Mouse (Mus musculus) kidney, embryonic 16.5 days (tissue): ENCODE data around the gene Zfp638. TPM values are rescaled to one million over a fixed set of nuclear protein-coding genes. Genes with fewer than 3 reads are reported as not detected.

Experiments used
- ATAC-seq: fragments of 200-750 bp; cut with Nextera tagmentation; 2 replicates; pipeline ENCODE4 v1.8.0; 2017; ENCODE audit warnings: moderate TSS enrichment; ENCODE audit not compliant: low FRiP score, low TSS enrichment
- H3K27ac ChIP-seq: fragments of 300-500 bp; sonication (generic); 2 replicates; pipeline ENCODE4 v1.5.1; 2014; ENCODE audit warnings: low read length
- H3K27me3 ChIP-seq: fragments of 300-500 bp; sonication (generic); 2 replicates; pipeline ENCODE4 v1.6.1; 2014; ENCODE audit warnings: low read length, control low read depth, mixed read lengths; ENCODE audit not compliant: insufficient read depth
- H3K36me3 ChIP-seq: fragments of 300-500 bp; sonication (generic); 2 replicates; pipeline ENCODE4 v1.6.1; 2014; ENCODE audit warnings: low read length, control low read depth, mixed read lengths; ENCODE audit not compliant: insufficient read depth
- H3K4me1 ChIP-seq: fragments of 300-500 bp; sonication (generic); 2 replicates; pipeline ENCODE4 v1.6.1; 2014; ENCODE audit warnings: low read length, control low read depth, mixed read lengths; ENCODE audit not compliant: insufficient read depth
- H3K4me2 ChIP-seq: fragments of 300-500 bp; sonication (generic); replicated peaks from 2 replicates; pipeline ENCODE4 v1.6.1; 2014; ENCODE audit warnings: low read depth, low read length
- H3K4me3 ChIP-seq: fragments of 300-500 bp; sonication (generic); 2 replicates; pipeline ENCODE4 v1.5.1; 2014; ENCODE audit warnings: mild to moderate bottlenecking, low read length
- H3K9ac ChIP-seq: fragments of 300-500 bp; sonication (generic); replicated peaks from 2 replicates; pipeline ENCODE4 v1.6.1; 2014; ENCODE audit warnings: low read length
- H3K9me3 ChIP-seq: fragments of 300-500 bp; sonication (generic); 2 replicates; pipeline ENCODE4 v1.6.1; 2016; ENCODE audit warnings: low read length, control low read depth
- WGBS: fragments of 180-500 bp; shearing (Covaris S2); extraction: QIAGEN DNeasy Blood & Tissue Kit; methylation state at CpG from one replicate; pipeline ENCODE4 v1.1.7; 2014; 5-methylcytosine and 5-hydroxymethylcytosine counted together
- polyA plus RNA-seq: library from polyadenylated mRNA; unstranded; fragments of >200 nt; fragmentation: Nextera tagmentation; extraction: Ambion mirVana; gene quantifications from 2 replicates; pipeline ENCODE4 v1.2.1, GENCODE M21; 2015

Zfp638 gene
- polyA plus RNA-seq, 1 experiment from 2014 or later: 48.4 TPM

GRCm38 (mm10) chr6:83886789-83887188 lies 19.9 kb downstream of the Zfp638 start:
- H3K4me3 ChIP-seq: no peak overlapping the region
- no peak overlapping the region for H3K27ac ChIP-seq
- H3K9me3 ChIP-seq: no peaks in the 10 kb centered on the region
- no peaks in the 10 kb centered on the region for H3K4me1 ChIP-seq
- H3K4me2 ChIP-seq: no peak overlapping the region
- no peak overlapping the region for H3K9ac ChIP-seq
- no peak for ATAC-seq
- WGBS: 81% methylated on average over 3 of the region's 3 CpGs
- H3K36me3 ChIP-seq: no peaks in the 10 kb centered on the region
- H3K27me3 ChIP-seq: no peaks in the 10 kb centered on the region

DNA sequence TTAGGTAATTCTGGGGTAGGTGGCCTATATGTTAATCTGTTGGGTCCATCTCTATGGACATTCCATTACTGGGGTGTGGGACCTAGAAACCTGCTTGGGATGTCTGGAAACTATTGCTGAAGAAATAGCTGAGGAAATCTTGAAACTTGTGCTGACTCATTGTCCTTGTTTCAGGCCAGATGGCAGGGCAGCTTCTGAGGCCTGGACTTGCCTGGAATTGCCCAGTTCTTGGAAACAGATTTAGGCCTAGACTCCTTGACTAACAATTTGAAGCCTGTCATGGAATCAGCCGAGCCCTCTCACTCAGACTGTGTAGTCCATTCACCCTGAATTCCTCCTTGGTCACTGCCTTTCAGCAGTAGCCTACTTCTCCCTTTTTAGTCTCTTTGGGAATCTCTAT lies 21.9 kb downstream of the Zfp638 start:
- Histone ChIP-seq H3K27me3 (no peaks in the 10 kb centered on the region), H3K27ac (no peak overlapping the region), H3K4me3 (no peak overlapping the region), H3K9me3 (no peaks in the 10 kb centered on the region), H3K4me1 (no peaks in the 10 kb centered on the region), H3K36me3 (no peaks in the 10 kb centered on the region), H3K4me2 (no peak overlapping the region), H3K9ac (no peak overlapping the region)
- WGBS: 79% methylated on average over 1 of the region's 1 CpGs
- no peak for ATAC-seq

- 53% methylated on average over 2 of the region's 2 CpGs for WGBS
- ATAC-seq: no peak
- H3K27me3 ChIP-seq: no peaks in the 10 kb centered on the region
These were observed 23.5 kb downstream of the Zfp638 start for GRCm38 (mm10) chr6:83890281-83891015.

GRCm38 (mm10) chr6:83891251-83891650 lies 24.3 kb downstream of the Zfp638 start:
- no peak overlapping the region for H3K27ac ChIP-seq
- H3K4me3 ChIP-seq: no peak overlapping the region
- 83% methylated on average over 5 of the region's 5 CpGs for WGBS

More at GRCm38 (mm10) chr6:83890281-83891015, 23.5 kb downstream of the Zfp638 start:
- Histone ChIP-seq H3K4me1 (no peaks in the 10 kb centered on the region), H3K9ac (no peak overlapping the region), H3K27ac (no peak overlapping the region), H3K36me3 (no peaks in the 10 kb centered on the region), H3K4me2 (no peak overlapping the region), H3K4me3 (no peak overlapping the region), H3K9me3 (no peaks in the 10 kb centered on the region)

GRCm38 (mm10) chr6:83891687-83892086 lies 24.8 kb downstream of the Zfp638 start:
- H3K4me1 ChIP-seq: no peaks in the 10 kb centered on the region
- no peaks in the 10 kb centered on the region for H3K9me3 ChIP-seq
- WGBS: 82% methylated on average over 2 of the region's 2 CpGs
- no peak overlapping the region for H3K4me2 ChIP-seq
- no peaks in the 10 kb centered on the region for H3K36me3 ChIP-seq
- no peak overlapping the region for H3K27ac ChIP-seq
- H3K27me3 ChIP-seq: no peaks in the 10 kb centered on the region
- H3K9ac ChIP-seq: no peak overlapping the region
- H3K4me3 ChIP-seq: no peak overlapping the region
- no peak for ATAC-seq

More at GRCm38 (mm10) chr6:83891251-83891650, 24.3 kb downstream of the Zfp638 start:
- Histone ChIP-seq H3K9me3 (no peaks in the 10 kb centered on the region), H3K4me1 (no peaks in the 10 kb centered on the region), H3K4me2 (no peak overlapping the region), H3K36me3 (no peaks in the 10 kb centered on the region), H3K9ac (no peak overlapping the region), H3K27me3 (no peaks in the 10 kb centered on the region)
- ATAC-seq: no peak

GRCm38 (mm10) chr6:83893086-83893485 lies 26.2 kb downstream of the Zfp638 start:
- no peaks in the 10 kb centered on the region for H3K36me3 ChIP-seq
- no peak overlapping the region for H3K27ac ChIP-seq
- H3K4me1 ChIP-seq: no peaks in the 10 kb centered on the region
- H3K4me3 ChIP-seq: no peak overlapping the region
- 78% methylated on average over 1 of the region's 1 CpGs for WGBS
- H3K9me3 ChIP-seq: no peaks in the 10 kb centered on the region
- H3K27me3 ChIP-seq: no peaks in the 10 kb centered on the region
- no peak for ATAC-seq
- no peak overlapping the region for H3K9ac ChIP-seq
- H3K4me2 ChIP-seq: no peak overlapping the region

GRCm38 (mm10) chr6:83893584-83893983 lies 26.7 kb downstream of the Zfp638 start:
- no peaks in the 10 kb centered on the region for H3K4me1 ChIP-seq
- no peaks in the 10 kb centered on the region for H3K9me3 ChIP-seq
- no peak overlapping the region for H3K9ac ChIP-seq
- H3K27ac ChIP-seq: no peak overlapping the region
- no peaks in the 10 kb centered on the region for H3K36me3 ChIP-seq
- H3K27me3 ChIP-seq: no peaks in the 10 kb centered on the region
- no peak for ATAC-seq
- WGBS: 100% methylated on average over 1 of the region's 1 CpGs
- no peak overlapping the region for H3K4me2 ChIP-seq
- H3K4me3 ChIP-seq: no peak overlapping the region

- 31% methylated on average over 4 of the region's 4 CpGs for WGBS
These were observed 32.2 kb downstream of the Zfp638 start for GRCm38 (mm10) chr6:83899142-83899541.

GRCm38 (mm10) chr6:83905276-83905675 lies 38.4 kb downstream of the Zfp638 start:
- Histone ChIP-seq H3K4me2 (no peak overlapping the region), H3K36me3 (no peaks in the 10 kb centered on the region), H3K9me3 (no peaks in the 10 kb centered on the region), H3K9ac (no peak overlapping the region), H3K4me3 (no peak overlapping the region), H3K27me3 (no peaks in the 10 kb centered on the region), H3K27ac (no peak overlapping the region), H3K4me1 (no peaks in the 10 kb centered on the region)
- ATAC-seq: no peak
- 60% methylated on average over 1 of the region's 1 CpGs for WGBS

More at GRCm38 (mm10) chr6:83899142-83899541, 32.2 kb downstream of the Zfp638 start:
- no peak overlapping the region for H3K4me2 ChIP-seq
- no peaks in the 10 kb centered on the region for H3K27me3 ChIP-seq
- H3K27ac ChIP-seq: no peak overlapping the region
- H3K4me1 ChIP-seq: 0 out of 2 replicates have a peak, but pooled peaks cover 3% of the 10 kb centered on the region
- no peak overlapping the region for H3K9ac ChIP-seq
- no peak for ATAC-seq
- H3K4me3 ChIP-seq: no peak overlapping the region
- no peaks in the 10 kb centered on the region for H3K9me3 ChIP-seq
- H3K36me3 ChIP-seq: no peaks in the 10 kb centered on the region

DNA sequence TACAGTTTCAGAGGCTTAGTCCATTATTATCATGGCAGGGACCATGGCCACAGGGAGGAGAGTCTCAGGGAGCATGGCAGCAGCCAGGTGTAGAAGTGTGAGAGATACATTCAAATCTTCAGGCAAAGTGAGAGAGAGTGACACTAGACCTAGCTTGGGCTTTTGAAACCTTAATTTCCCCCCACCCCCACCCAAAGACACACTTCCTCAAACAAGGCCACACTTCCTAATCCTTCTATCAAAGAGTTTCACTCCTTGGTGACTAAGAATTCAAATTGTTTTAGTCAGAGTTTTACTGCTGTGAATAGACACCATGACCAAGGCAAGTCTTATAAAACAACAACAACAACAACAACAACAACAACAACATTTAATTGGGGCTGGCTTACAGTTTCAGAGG lies 39.8 kb downstream of the Zfp638 start:
- H3K9ac ChIP-seq: no peak overlapping the region
- no peaks in the 10 kb centered on the region for H3K9me3 ChIP-seq
- no peak for ATAC-seq
- no peaks in the 10 kb centered on the region for H3K36me3 ChIP-seq
- H3K4me1 ChIP-seq: no peaks in the 10 kb centered on the region
- no peaks in the 10 kb centered on the region for H3K27me3 ChIP-seq
- no peak overlapping the region for H3K4me3 ChIP-seq
- no peak overlapping the region for H3K4me2 ChIP-seq
- no peak overlapping the region for H3K27ac ChIP-seq
